ENCODE assay signal across 9 mouse cellular contexts in genomic region chr9:78520127-78520779, GRCm38 (mm10). TPM values are rescaled to one million over a fixed set of nuclear protein-coding genes. Genes with fewer than 3 reads are reported as not detected.
DNase-seq lines count a peak whose midpoint lies in the region; ATAC-seq and TF ChIP-seq lines count a peak whose summit lies in the region.
"Had no signal": no experiment of that assay in that cellular context is flagged by ENCODE, and none has a peak within 500 bp of the region (broad histone marks: within the 10 kb centered on the region; RNA-seq: fewer than 3 reads in every experiment).

No protein-coding gene starts in this region.

- H3K27ac ChIP-seq in heart, embryonic 12.5 days (ENCODE audit: poor library complexity, severe bottlenecking), result peak overlapping the region; percentile 83
- peak overlapping the region; percentile 77 for H3K27ac ChIP-seq in kidney, postnatal 0 days
- H3K27ac ChIP-seq: macrophage had no signal

- peak overlapping the region; percentile 71 for H3K9ac ChIP-seq in heart, embryonic 12.5 days
- peak overlapping the region; percentile 60; the same call in 1 of the 2 replicates for H3K9ac ChIP-seq in kidney, postnatal 0 days (ENCODE audit: low read depth, low read length)

- H3K4me1 ChIP-seq in heart, embryonic 12.5 days (replicated peaks), result peaks cover 12% of the 10 kb centered on the region
- H3K4me1 ChIP-seq in kidney, postnatal 0 days (replicated peaks; ENCODE audit: insufficient read depth, low read length), result 0 out of 2 replicates have a peak, but pooled peaks cover 6% of the 10 kb centered on the region

- H3K27me3 ChIP-seq in heart, embryonic 12.5 days (replicated peaks), result no peaks in the 10 kb centered on the region
- H3K27me3 ChIP-seq in kidney, postnatal 0 days (ENCODE audit: insufficient read depth, low read length), result no peaks in the 10 kb centered on the region

- DNase-seq in adrenal gland, postnatal 10 days, result peak; percentile 59
- DNase-seq in adrenal gland, adult 8-10 months, result no peak
- DNase-seq in WW6 (ENCODE audit: low read depth, low spot score), result peak; percentile 88
- peak; percentile 86 for DNase-seq in kidney, postnatal 0 days (ENCODE audit: low spot score)
- peak; percentile 56 to 58 for DNase-seq in lung, postnatal 4 days
- DNase-seq in frontal cortex, adult 2 months (ENCODE audit: extremely low spot score in 1 of 2, low spot score in 1 of 2), result no peak

- H3K4me3 ChIP-seq in heart, embryonic 12.5 days, result peak overlapping the region; percentile 63
- peak overlapping the region; percentile 43 for H3K4me3 ChIP-seq in kidney, postnatal 0 days (replicated peaks; ENCODE audit: low read depth, low read length)

- peak overlapping the region; percentile 95 for H3K4me2 ChIP-seq in heart, embryonic 12.5 days
- peak overlapping the region; percentile 88 for H3K4me2 ChIP-seq in kidney, postnatal 0 days (ENCODE audit: low read length)

- H3K9me3 ChIP-seq in heart, embryonic 12.5 days (replicated peaks), result no peaks in the 10 kb centered on the region
- no peaks in the 10 kb centered on the region for H3K9me3 ChIP-seq in kidney, postnatal 0 days (replicated peaks; ENCODE audit: low read length)

- ATAC-seq in heart, embryonic 12.5 days (ENCODE audit: insufficient number of reproducible peaks, low FRiP score), result peak; percentile 83
- ATAC-seq in kidney, postnatal 0 days (replicated peaks; ENCODE audit: low FRiP score, low read depth), result peak; percentile 88
- no peak for ATAC-seq in CD4-positive, CD25-positive, alpha-beta regulatory T cell, adult 4 months

- 3% methylated on average over 15 of the region's 15 CpGs for WGBS in heart, embryonic 12.5 days
- WGBS in kidney, postnatal 0 days, result 5% methylated on average over 15 of the region's 15 CpGs

- 0 out of 2 replicates have a peak, but pooled peaks cover 7% of the 10 kb centered on the region for H3K36me3 ChIP-seq in heart, embryonic 12.5 days
- H3K36me3 ChIP-seq in kidney, postnatal 0 days (ENCODE audit: insufficient read depth, low read length), result no peaks in the 10 kb centered on the region

- no peak for TF ChIP-seq CTCF in kidney, postnatal 0 days (IDR thresholded peaks at IDR 0.05; ENCODE audit: low read depth)

RNA-seq across cellular contexts. Expression of gene Eef1a1, which starts 31.3 kb away (rescaled TPM):
- total RNA-seq in adrenal gland, postnatal 10 days (2021), result 1,000 to 10,000 TPM; 6,172 to 6,732 TPM
- 1,000 to 10,000 TPM; 5,975 to 6,274 (median 6,040) TPM for total RNA-seq in adrenal gland, adult 8-10 months (2022)
- 2,772 and 2,882 TPM in 2 replicates for polyA plus RNA-seq in heart, embryonic 12.5 days (2016; fragmentation: Nextera tagmentation; extraction: Ambion mirVana)
- 4,583 and 4,728 TPM in 2 replicates for polyA plus RNA-seq in kidney, postnatal 0 days (2015; fragmentation: Nextera tagmentation; extraction: Ambion mirVana)
- over 10,000 TPM; 10,256 to 11,102 TPM for polyA plus RNA-seq in CD4-positive, CD25-positive, alpha-beta regulatory T cell, adult 4 months (2017; shearing (Covaris generic))
- polyA plus RNA-seq in frontal cortex, adult 2 months (2012; rRNA removed), result 3,478 and 3,677 TPM in 2 replicates

Comparison
In these comparisons a context has a peak if more than half of its experiments do, and no peak if none do; other contexts are left out.
1. DNase-seq: peak in adrenal gland, postnatal 10 days (single experiment), WW6 (single experiment), kidney, postnatal 0 days (single experiment) and lung, postnatal 4 days (2 of 2); none in adrenal gland, adult 8-10 months (single experiment) and frontal cortex, adult 2 months (0 of 2).